Mouse (Mus musculus): ENCODE measurements around the gene Ndufb3. TPM values are rescaled to one million over a fixed set of nuclear protein-coding genes. Genes with fewer than 3 reads are reported as not detected.
"Not testable (repeated sequence)": the region's sequence is repeated elsewhere in the genome, so short reads cannot be mapped to it uniquely, and the experiment has no call there.

The Ndufb3 gene
- 176 and 178 TPM in 2 replicates for polyA plus RNA-seq (2015; fragmentation: Nextera tagmentation; extraction: Ambion mirVana)

- no peaks in the 10 kb centered on the region for H3K27me3 ChIP-seq (ENCODE audit: control insufficient read depth, insufficient read depth, low read depth, low read length)
- under 1% methylated on average over 41 of the region's 41 CpGs for WGBS
- H3K4me3 ChIP-seq (ENCODE audit: low read length) = peak within 1 kb of the TSS; percentile 59
- peak within 1 kb of the TSS; percentile 81 for H3K27ac ChIP-seq (ENCODE audit: low read length)
- no peaks in the 10 kb centered on the region for H3K9me3 ChIP-seq (ENCODE audit: control insufficient read depth, low read length)
- peaks cover 9% of the 10 kb centered on the region; the same call in 1 of the 2 replicates for H3K4me1 ChIP-seq (replicated peaks; ENCODE audit: control insufficient read depth, insufficient read depth, low read length)
- peak within 1 kb of the TSS; percentile 68 for H3K4me2 ChIP-seq (ENCODE audit: low read depth, low read length)
- 0 out of 2 replicates have a peak, but pooled peaks cover 3% of the 10 kb centered on the region for H3K36me3 ChIP-seq (ENCODE audit: control insufficient read depth, insufficient read depth, low read length)
- peak within 1 kb of the TSS; percentile 89 for H3K9ac ChIP-seq (ENCODE audit: low read length)
- ATAC-seq (ENCODE audit: low read depth) = peak; percentile 97
Measured at GRCm38 (mm10) chr1:58586171-58586997, at the start of gene Ndufb3, which contains the start of gene Fam126b. Ndufb3 (plus strand) TSS chr1:58586384. Fam126b (minus strand) TSS chr1:58586323.

GRCm38 (mm10) chr1:58541386-58541785, 44.8 kb upstream of the Ndufb3 start:
- H3K36me3 ChIP-seq (ENCODE audit: control insufficient read depth, insufficient read depth, low read length) = peaks cover 23% of the 10 kb centered on the region

GRCm38 (mm10) chr1:58560370-58560769, 25.8 kb upstream of the Ndufb3 start:
- not testable (repeated sequence) for ATAC-seq (ENCODE audit: low read depth); H3K4me3 ChIP-seq (ENCODE audit: low read length); H3K27me3 ChIP-seq (ENCODE audit: control insufficient read depth, insufficient read depth, low read depth, low read length); H3K9me3 ChIP-seq (ENCODE audit: control insufficient read depth, low read length); H3K27ac ChIP-seq (ENCODE audit: low read length); H3K9ac ChIP-seq (ENCODE audit: low read length); H3K4me1 ChIP-seq (replicated peaks; ENCODE audit: control insufficient read depth, insufficient read depth, low read length); H3K36me3 ChIP-seq (ENCODE audit: control insufficient read depth, insufficient read depth, low read length); H3K4me2 ChIP-seq (ENCODE audit: low read depth, low read length)
- WGBS = 90% methylated on average over 5 of the region's 6 CpGs

More at GRCm38 (mm10) chr1:58541386-58541785, 44.8 kb upstream of the Ndufb3 start:
- Histone ChIP-seq H3K9ac (ENCODE audit: low read length) (no peak overlapping the region), H3K27me3 (ENCODE audit: control insufficient read depth, insufficient read depth, low read depth, low read length) (no peaks in the 10 kb centered on the region), H3K27ac (ENCODE audit: low read length) (no peak overlapping the region), H3K4me1 (replicated peaks; ENCODE audit: control insufficient read depth, insufficient read depth, low read length) (no peaks in the 10 kb centered on the region), H3K9me3 (ENCODE audit: control insufficient read depth, low read length) (no peaks in the 10 kb centered on the region), H3K4me3 (ENCODE audit: low read length) (no peak overlapping the region), H3K4me2 (ENCODE audit: low read depth, low read length) (no peak overlapping the region)
- WGBS = 81% methylated on average over 1 of the region's 1 CpGs
- ATAC-seq (ENCODE audit: low read depth) = no peak

- no peak for ATAC-seq (ENCODE audit: low read depth)
- H3K36me3 ChIP-seq (ENCODE audit: control insufficient read depth, insufficient read depth, low read length) = no peaks in the 10 kb centered on the region
- no peaks in the 10 kb centered on the region for H3K9me3 ChIP-seq (ENCODE audit: control insufficient read depth, low read length)
- H3K27me3 ChIP-seq (ENCODE audit: control insufficient read depth, insufficient read depth, low read depth, low read length) = no peaks in the 10 kb centered on the region
- no peak overlapping the region for H3K27ac ChIP-seq (ENCODE audit: low read length)
- H3K4me1 ChIP-seq (replicated peaks; ENCODE audit: control insufficient read depth, insufficient read depth, low read length) = no peaks in the 10 kb centered on the region
- WGBS = 79% methylated on average over 1 of the region's 1 CpGs
- no peak overlapping the region for H3K4me2 ChIP-seq (ENCODE audit: low read depth, low read length)
- H3K4me3 ChIP-seq (ENCODE audit: low read length) = no peak overlapping the region
- no peak overlapping the region for H3K9ac ChIP-seq (ENCODE audit: low read length)
Measured at GRCm38 (mm10) chr1:58562455-58562854, 23.7 kb upstream of the Ndufb3 start.

- H3K4me2 ChIP-seq (ENCODE audit: low read depth, low read length) = no peak overlapping the region
- no peaks in the 10 kb centered on the region for H3K9me3 ChIP-seq (ENCODE audit: control insufficient read depth, low read length)
- no peak overlapping the region for H3K9ac ChIP-seq (ENCODE audit: low read length)
- no peaks in the 10 kb centered on the region for H3K36me3 ChIP-seq (ENCODE audit: control insufficient read depth, insufficient read depth, low read length)
- no peaks in the 10 kb centered on the region for H3K27me3 ChIP-seq (ENCODE audit: control insufficient read depth, insufficient read depth, low read depth, low read length)
- no peaks in the 10 kb centered on the region for H3K4me1 ChIP-seq (replicated peaks; ENCODE audit: control insufficient read depth, insufficient read depth, low read length)
- H3K4me3 ChIP-seq (ENCODE audit: low read length) = no peak overlapping the region
- H3K27ac ChIP-seq (ENCODE audit: low read length) = no peak overlapping the region
- WGBS = 91% methylated on average over 5 of the region's 5 CpGs
- no peak for ATAC-seq (ENCODE audit: low read depth)
Measured at GRCm38 (mm10) chr1:58564981-58565380, 21.2 kb upstream of the Ndufb3 start.

- Histone ChIP-seq H3K9me3 (ENCODE audit: control insufficient read depth, low read length) (no peaks in the 10 kb centered on the region), H3K9ac (ENCODE audit: low read length) (no peak overlapping the region), H3K27ac (ENCODE audit: low read length) (no peak overlapping the region), H3K4me2 (ENCODE audit: low read depth, low read length) (no peak overlapping the region), H3K4me1 (replicated peaks; ENCODE audit: control insufficient read depth, insufficient read depth, low read length) (no peaks in the 10 kb centered on the region), H3K27me3 (ENCODE audit: control insufficient read depth, insufficient read depth, low read depth, low read length) (no peaks in the 10 kb centered on the region), H3K36me3 (ENCODE audit: control insufficient read depth, insufficient read depth, low read length) (no peaks in the 10 kb centered on the region), H3K4me3 (ENCODE audit: low read length) (no peak overlapping the region)
- ATAC-seq (ENCODE audit: low read depth) = peak; percentile 65; the same call in 1 of the 2 replicates
Measured at GRCm38 (mm10) chr1:58566621-58567020, 19.6 kb upstream of the Ndufb3 start.

- no peak overlapping the region for H3K4me2 ChIP-seq (ENCODE audit: low read depth, low read length)
- no peaks in the 10 kb centered on the region for H3K4me1 ChIP-seq (replicated peaks; ENCODE audit: control insufficient read depth, insufficient read depth, low read length)
- H3K27ac ChIP-seq (ENCODE audit: low read length) = no peak overlapping the region
- H3K4me3 ChIP-seq (ENCODE audit: low read length) = no peak overlapping the region
- no peak for ATAC-seq (ENCODE audit: low read depth)
- H3K27me3 ChIP-seq (ENCODE audit: control insufficient read depth, insufficient read depth, low read depth, low read length) = no peaks in the 10 kb centered on the region
- H3K9me3 ChIP-seq (ENCODE audit: control insufficient read depth, low read length) = no peaks in the 10 kb centered on the region
- no peak overlapping the region for H3K9ac ChIP-seq (ENCODE audit: low read length)
- H3K36me3 ChIP-seq (ENCODE audit: control insufficient read depth, insufficient read depth, low read length) = no peaks in the 10 kb centered on the region
Measured at GRCm38 (mm10) chr1:58568456-58569130, 17.6 kb upstream of the Ndufb3 start.

GRCm38 (mm10) chr1:58570437-58570836, 15.7 kb upstream of the Ndufb3 start:
- ATAC-seq (ENCODE audit: low read depth) = no peak

GRCm38 (mm10) chr1:58579179-58579578, 7.0 kb upstream of the Ndufb3 start:
- Histone ChIP-seq H3K4me1 (replicated peaks; ENCODE audit: control insufficient read depth, insufficient read depth, low read length) (no peaks in the 10 kb centered on the region), H3K27me3 (ENCODE audit: control insufficient read depth, insufficient read depth, low read depth, low read length) (no peaks in the 10 kb centered on the region), H3K36me3 (ENCODE audit: control insufficient read depth, insufficient read depth, low read length) (no peaks in the 10 kb centered on the region), H3K9ac (ENCODE audit: low read length) (no peak overlapping the region), H3K9me3 (ENCODE audit: control insufficient read depth, low read length) (no peaks in the 10 kb centered on the region), H3K4me3 (ENCODE audit: low read length) (no peak overlapping the region), H3K27ac (ENCODE audit: low read length) (no peak overlapping the region), H3K4me2 (ENCODE audit: low read depth, low read length) (no peak overlapping the region)
- WGBS = 89% methylated on average over 2 of the region's 2 CpGs
- ATAC-seq (ENCODE audit: low read depth) = no peak

More at GRCm38 (mm10) chr1:58570437-58570836, 15.7 kb upstream of the Ndufb3 start:
- Histone ChIP-seq H3K36me3 (ENCODE audit: control insufficient read depth, insufficient read depth, low read length) (no peaks in the 10 kb centered on the region), H3K9ac (ENCODE audit: low read length) (no peak overlapping the region), H3K27me3 (ENCODE audit: control insufficient read depth, insufficient read depth, low read depth, low read length) (no peaks in the 10 kb centered on the region), H3K27ac (ENCODE audit: low read length) (no peak overlapping the region), H3K4me1 (replicated peaks; ENCODE audit: control insufficient read depth, insufficient read depth, low read length) (no peaks in the 10 kb centered on the region), H3K9me3 (ENCODE audit: control insufficient read depth, low read length) (no peaks in the 10 kb centered on the region), H3K4me3 (ENCODE audit: low read length) (no peak overlapping the region), H3K4me2 (ENCODE audit: low read depth, low read length) (no peak overlapping the region)
- WGBS = 45% methylated on average over 4 of the region's 4 CpGs

Measured in lung, embryonic 16.5 days (tissue).